Comparison of ENCODE assay signal across 12 mouse cellular contexts in genomic region chr13:52250371-52250770, GRCm38 (mm10).
A peak's percentile ranks its signal among the peaks of the same experiment; 100 is the strongest.
DNase-seq lines count a peak whose midpoint lies in the region; ATAC-seq and TF ChIP-seq lines count a peak whose summit lies in the region.
"Had no signal": no experiment of that assay in that cellular context is flagged by ENCODE, and none has a peak within 500 bp of the region (broad histone marks: within the 10 kb centered on the region; RNA-seq: fewer than 3 reads in every experiment).

No protein-coding gene starts in this region.

- no peaks in the 10 kb centered on the region for H3K4me1 ChIP-seq in lung, adult 2 months (ENCODE audit: control insufficient read depth, insufficient read depth, low read length)
- H3K4me1 ChIP-seq in ES-Bruce4 (ENCODE audit: control insufficient read depth, insufficient read depth, low read length): peaks cover 2% of the 10 kb centered on the region
- no peaks in the 10 kb centered on the region for H3K4me1 ChIP-seq in midbrain, embryonic 10.5 days
- H3K4me1 ChIP-seq: stomach, embryonic 15.5 days had no signal

- 46% methylated on average over 4 of the region's 4 CpGs for WGBS in lung, adult 2 months
- WGBS in midbrain, embryonic 10.5 days: 66% methylated on average over 4 of the region's 4 CpGs

- peak; percentile 43; the same call in 1 of the 2 replicates for ATAC-seq in megakaryocyte, adult 5-6 weeks (ENCODE audit: poor library complexity, severe bottlenecking)
- ATAC-seq: inflammation-experienced regulatory T-cells, adult 6 months had no signal

- H3K9ac ChIP-seq in ES-Bruce4 (ENCODE audit: low read depth, poor library complexity, severe bottlenecking): no peak overlapping the region
- H3K9ac ChIP-seq: lung, embryonic 15.5 days; stomach, embryonic 15.5 days had no signal

- no peaks in the 10 kb centered on the region for H3K36me3 ChIP-seq in ES-Bruce4 (ENCODE audit: control insufficient read depth, insufficient read depth, low read length, poor library complexity, severe bottlenecking)
- no peaks in the 10 kb centered on the region for H3K36me3 ChIP-seq in midbrain, embryonic 10.5 days
- H3K36me3 ChIP-seq: lung, embryonic 15.5 days; stomach, embryonic 15.5 days had no signal

- no peak for TF ChIP-seq POLR2A in lung, adult 2 months (IDR thresholded peaks at IDR 0.05; ENCODE audit: borderline replicate concordance, extremely low read depth, low read depth, low read length)
- TF ChIP-seq POLR2A in ES-Bruce4 (IDR thresholded peaks at IDR 0.05; ENCODE audit: insufficient read depth, low read length): no peak

- peak; percentile 22; the same call in 1 of the 2 replicates for TF ChIP-seq CTCF in lung, adult 2 months (IDR thresholded peaks at IDR 0.05; ENCODE audit: insufficient read depth, low read length)
- TF ChIP-seq CTCF in ES-Bruce4 (IDR thresholded peaks at IDR 0.05; ENCODE audit: low read depth, low read length): peak; percentile 30

- no peak for TF ChIP-seq EP300 in ES-Bruce4 (IDR thresholded peaks at IDR 0.05; ENCODE audit: insufficient read depth, low read depth, low read length)

- DNase-seq in gastrocnemius, postnatal 14 days: peak; percentile 15
- no peak for DNase-seq in gastrocnemius, postnatal 10 days
- no peak for DNase-seq in lung, adult 2 months
- DNase-seq in lung, postnatal 4 days: no peak
- DNase-seq in midbrain, embryonic 10.5 days (ENCODE audit: low spot score): no peak
- DNase-seq in ovary, postnatal 36 days (ENCODE audit: low spot score): no peak
- DNase-seq: cerebellum, postnatal 14 days had no signal

- H3K27me3 ChIP-seq in ES-Bruce4 (ENCODE audit: control insufficient read depth, insufficient read depth, low read length, poor library complexity, severe bottlenecking): no peaks in the 10 kb centered on the region
- H3K27me3 ChIP-seq in midbrain, embryonic 10.5 days (ENCODE audit: low read depth, poor library complexity, severe bottlenecking): no peaks in the 10 kb centered on the region
- H3K27me3 ChIP-seq: lung, embryonic 15.5 days; stomach, embryonic 15.5 days had no signal

- no peaks in the 10 kb centered on the region for H3K9me3 ChIP-seq in ES-Bruce4 (replicated peaks; ENCODE audit: control insufficient read depth, insufficient read depth, low read length, poor library complexity, severe bottlenecking)
- H3K9me3 ChIP-seq in midbrain, embryonic 10.5 days (replicated peaks): no peaks in the 10 kb centered on the region
- H3K9me3 ChIP-seq: lung, embryonic 15.5 days; stomach, embryonic 15.5 days had no signal

- no peak overlapping the region for H3K27ac ChIP-seq in ES-Bruce4 (ENCODE audit: insufficient read depth, low read length)
- no peak overlapping the region for H3K27ac ChIP-seq in midbrain, embryonic 10.5 days (replicated peaks)
- H3K27ac ChIP-seq: lung, embryonic 15.5 days; stomach, embryonic 15.5 days had no signal

- no peak overlapping the region for H3K4me3 ChIP-seq in lung, adult 2 months (replicated peaks; ENCODE audit: extremely low read depth, low read depth, low read length)
- H3K4me3 ChIP-seq in ES-Bruce4 (ENCODE audit: low read depth, low read length): no peak overlapping the region
- no peak overlapping the region for H3K4me3 ChIP-seq in midbrain, embryonic 10.5 days
- H3K4me3 ChIP-seq: lung, embryonic 15.5 days; stomach, embryonic 15.5 days had no signal

- intact Hi-C loops in gastrocnemius, postnatal 14 days (cut with DNase I; ENCODE audit: low total_unique reads): loop anchor here (5.0 kb wide), 1 partner anchor 377 kb away; no protein-coding TSS in a partner anchor
